Mouse (Mus musculus) spleen, adult 2 months (tissue): ENCODE results near the gene Col4a4.

ENCODE experiments used
- CTCF ChIP-seq: fragments of 200-500 bp; IDR thresholded peaks from 2 replicates; pipeline ENCODE4 v1.5.1; 2011; ENCODE audit warnings: mild to moderate bottlenecking, inconsistent platforms; ENCODE audit not compliant: insufficient read depth, insufficient read length, insufficient replicate concordance; ENCODE audit errors: extremely low read depth
- POLR2A ChIP-seq: fragments of 200-500 bp; IDR thresholded peaks from 2 replicates; pipeline ENCODE4 v1.6.1; 2011; ENCODE audit warnings: low read depth, low read length, inconsistent platforms

DNA sequence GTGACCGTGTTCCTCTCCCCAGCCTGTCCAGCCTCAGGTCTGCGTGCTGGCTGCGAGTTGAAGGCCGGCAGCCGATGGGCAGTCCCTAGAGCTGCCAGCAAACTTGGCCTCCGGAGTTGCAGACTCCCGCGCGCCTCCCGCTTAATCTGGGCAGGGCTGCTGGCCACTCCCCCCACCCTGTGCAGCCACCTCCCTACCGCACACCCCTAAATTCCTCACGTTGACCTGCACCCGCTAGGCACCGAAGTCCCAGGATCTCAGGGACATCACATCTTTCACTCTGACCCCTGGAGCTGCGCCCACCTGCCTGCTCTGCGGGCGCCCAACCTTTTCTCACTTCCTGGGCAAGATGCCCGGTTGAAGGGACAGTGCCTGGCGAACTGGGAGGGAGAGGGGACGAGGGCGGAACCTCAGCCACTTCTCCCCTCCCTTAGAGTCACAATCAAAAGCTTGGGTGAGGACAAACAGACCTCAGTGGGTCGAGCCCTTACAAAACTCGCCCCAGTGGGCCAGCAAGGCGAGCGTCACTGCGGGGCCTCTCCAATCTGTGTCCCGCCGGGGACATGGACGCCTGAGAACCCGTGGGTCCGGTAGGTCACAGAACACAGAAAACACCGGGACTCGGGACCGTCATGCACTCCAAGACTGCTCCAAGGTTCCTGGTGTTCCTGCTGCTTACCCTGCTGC is at the start of gene Col4a4, which contains the start of gene Col4a3:
- no peak for TF ChIP-seq CTCF
- no peak for TF ChIP-seq POLR2A
